In genomic region chr16:52451101-52451785, GRCm38 (mm10) we compare ENCODE assay signal across 8 mouse cellular contexts. TPM values are rescaled to one million over a fixed set of nuclear protein-coding genes. Genes with fewer than 3 reads are reported as not detected.
DNase-seq lines count a peak whose midpoint lies in the region; ATAC-seq lines count a peak whose summit lies in the region.

No protein-coding gene starts in this region.

- H3K36me3 ChIP-seq in embryonic facial prominence, embryonic 14.5 days (ENCODE audit: control insufficient read depth, insufficient read depth, low read length) = no peaks in the 10 kb centered on the region
- H3K36me3 ChIP-seq in hindbrain, embryonic 13.5 days = no peaks in the 10 kb centered on the region
- no peaks in the 10 kb centered on the region for H3K36me3 ChIP-seq in limb, embryonic 11.5 days (ENCODE audit: control insufficient read depth, insufficient read depth, low read length)
- H3K36me3 ChIP-seq in midbrain, embryonic 13.5 days = no peaks in the 10 kb centered on the region

- H3K27ac ChIP-seq in embryonic facial prominence, embryonic 14.5 days (replicated peaks; ENCODE audit: low read depth, low read length) = 0 out of 2 replicates have a peak overlapping the region, but pooled peaks have one; percentile 13
- H3K27ac ChIP-seq in hindbrain, embryonic 13.5 days = peak overlapping the region; percentile 58
- H3K27ac ChIP-seq in limb, embryonic 11.5 days (replicated peaks; ENCODE audit: low read depth, low read length) = no peak overlapping the region
- no peak overlapping the region for H3K27ac ChIP-seq in midbrain, embryonic 13.5 days

- H3K4me3 ChIP-seq in embryonic facial prominence, embryonic 14.5 days (ENCODE audit: low read depth, low read length) = peak overlapping the region; percentile 67
- H3K4me3 ChIP-seq in hindbrain, embryonic 13.5 days = peak overlapping the region; percentile 59
- peak overlapping the region; percentile 38 for H3K4me3 ChIP-seq in limb, embryonic 11.5 days (ENCODE audit: low read depth, low read length)
- peak overlapping the region; percentile 57 for H3K4me3 ChIP-seq in midbrain, embryonic 13.5 days (replicated peaks)

- H3K4me1 ChIP-seq in embryonic facial prominence, embryonic 14.5 days (ENCODE audit: control insufficient read depth, insufficient read depth, low read length) = no peaks in the 10 kb centered on the region
- peaks cover 38% of the 10 kb centered on the region for H3K4me1 ChIP-seq in hindbrain, embryonic 13.5 days (replicated peaks)
- no peaks in the 10 kb centered on the region; the same call in none of the 2 replicates for H3K4me1 ChIP-seq in limb, embryonic 11.5 days (ENCODE audit: control insufficient read depth, insufficient read depth, low read length)
- H3K4me1 ChIP-seq in midbrain, embryonic 13.5 days (replicated peaks) = peaks cover 40% of the 10 kb centered on the region

- WGBS in embryonic facial prominence, embryonic 14.5 days = under 1% methylated on average over 15 of the region's 15 CpGs
- under 1% methylated on average over 15 of the region's 15 CpGs for WGBS in hindbrain, embryonic 13.5 days
- WGBS in limb, embryonic 11.5 days = under 1% methylated on average over 15 of the region's 15 CpGs
- under 1% methylated on average over 15 of the region's 15 CpGs for WGBS in midbrain, embryonic 13.5 days

- no peak for ATAC-seq in frontal cortex, adult (ENCODE audit: low TSS enrichment)
- no peak for ATAC-seq in embryonic facial prominence, embryonic 14.5 days (ENCODE audit: low read depth)
- ATAC-seq in hindbrain, embryonic 13.5 days (ENCODE audit: low FRiP score) = no peak
- ATAC-seq in limb, embryonic 11.5 days (ENCODE audit: insufficient number of reproducible peaks, low FRiP score, low TSS enrichment, low read depth) = no peak
- ATAC-seq in midbrain, embryonic 13.5 days = no peak
- no peak for ATAC-seq in erythroid progenitor cell, adult 5-6 weeks (replicated peaks; ENCODE audit: low FRiP score, poor library complexity, severe bottlenecking)

- no peaks in the 10 kb centered on the region for H3K27me3 ChIP-seq in embryonic facial prominence, embryonic 14.5 days (replicated peaks; ENCODE audit: control insufficient read depth, insufficient read depth, low read length)
- peaks cover 6% of the 10 kb centered on the region; the same call in 1 of the 2 replicates for H3K27me3 ChIP-seq in hindbrain, embryonic 13.5 days
- no peaks in the 10 kb centered on the region for H3K27me3 ChIP-seq in limb, embryonic 11.5 days (ENCODE audit: control insufficient read depth, insufficient read depth, low read length)
- H3K27me3 ChIP-seq in midbrain, embryonic 13.5 days = peaks cover 7% of the 10 kb centered on the region

- H3K4me2 ChIP-seq in embryonic facial prominence, embryonic 14.5 days (ENCODE audit: low read depth, low read length) = peak overlapping the region; percentile 61
- peak overlapping the region; percentile 84 for H3K4me2 ChIP-seq in hindbrain, embryonic 13.5 days
- peak overlapping the region; percentile 76 for H3K4me2 ChIP-seq in limb, embryonic 11.5 days (ENCODE audit: low read depth, severe bottlenecking)
- peak overlapping the region; percentile 81 for H3K4me2 ChIP-seq in midbrain, embryonic 13.5 days (replicated peaks)

- H3K9me3 ChIP-seq in embryonic facial prominence, embryonic 14.5 days (ENCODE audit: control insufficient read depth, low read length) = no peaks in the 10 kb centered on the region
- no peaks in the 10 kb centered on the region for H3K9me3 ChIP-seq in hindbrain, embryonic 13.5 days
- H3K9me3 ChIP-seq in limb, embryonic 11.5 days (ENCODE audit: control insufficient read depth, low read length) = no peaks in the 10 kb centered on the region
- no peaks in the 10 kb centered on the region for H3K9me3 ChIP-seq in midbrain, embryonic 13.5 days

- peak; percentile 13 to 34 for DNase-seq in frontal cortex, postnatal 10 days (ENCODE audit: low spot score in 2 of 2)
- DNase-seq in ES-CJ7 (ENCODE audit: low read depth, low spot score) = peak; percentile 19
- peak; percentile 45 for DNase-seq in embryonic facial prominence, embryonic 14.5 days (ENCODE audit: low spot score)
- DNase-seq in limb, embryonic 11.5 days (ENCODE audit: low spot score) = peak; percentile 64

- peak overlapping the region; percentile 69 for H3K9ac ChIP-seq in embryonic facial prominence, embryonic 14.5 days (ENCODE audit: low read depth, low read length)
- H3K9ac ChIP-seq in hindbrain, embryonic 13.5 days = peak overlapping the region; percentile 77
- no peak overlapping the region for H3K9ac ChIP-seq in limb, embryonic 11.5 days (ENCODE audit: low read length)
- peak overlapping the region; percentile 59 for H3K9ac ChIP-seq in midbrain, embryonic 13.5 days (replicated peaks)

RNA-seq across cellular contexts. Expression of gene Alcam, which starts 2.6 kb away (rescaled TPM):
- 63.7 and 73.5 TPM in 2 replicates for polyA plus RNA-seq in embryonic facial prominence, embryonic 14.5 days (2014; fragmentation: Nextera tagmentation; extraction: Ambion mirVana)
- 18.6 and 23.0 TPM in 2 replicates for polyA plus RNA-seq in hindbrain, embryonic 13.5 days (2015; fragmentation: Nextera tagmentation; extraction: Ambion mirVana)
- 11.7 and 15.1 TPM in 2 replicates for polyA plus RNA-seq in limb, embryonic 11.5 days (2014; fragmentation: Nextera tagmentation; extraction: Ambion mirVana)
- 9.8 and 13.7 TPM in 2 replicates for polyA plus RNA-seq in midbrain, embryonic 13.5 days (2015; fragmentation: Nextera tagmentation; extraction: Ambion mirVana)
- 0.84 and 3.2 TPM in 2 replicates for total RNA-seq in erythroid progenitor cell, adult 5-6 weeks (2015; ENCODE audit: low replicate concordance)
- total RNA-seq in erythroid progenitor cell, adult 5-6 weeks (2017; ENCODE audit: low replicate concordance) = 7.6 and 9.4 TPM in 2 replicates

Comparison
In these comparisons a context has a peak if more than half of its experiments do, and no peak if none do; other contexts are left out.
1. H3K27ac ChIP-seq: peak in embryonic facial prominence, embryonic 14.5 days (single experiment) and hindbrain, embryonic 13.5 days (single experiment); none in limb, embryonic 11.5 days (single experiment) and midbrain, embryonic 13.5 days (single experiment).
2. Peak in every context shown above with its lines, with median percentiles within 50 percentile points of each other: DNase-seq, H3K4me2 ChIP-seq and H3K4me3 ChIP-seq.